Mouse (Mus musculus): ENCODE results near the gene Hydin. TPM values are rescaled to one million over a fixed set of nuclear protein-coding genes. Genes with fewer than 3 reads are reported as not detected.

The Hydin gene
- polyA plus RNA-seq, 1 experiment = 0.70 TPM

GRCm38 (mm10) chr8:110419711-110420110 is 152.9 kb downstream of the Hydin start:
- Histone ChIP-seq H3K4me1 (ENCODE audit: control insufficient read depth, insufficient read depth, low read length) (peaks cover 4% of the 10 kb centered on the region; the same call in 1 of the 2 replicates), H3K27ac (ENCODE audit: insufficient read depth, low read length) (no peak overlapping the region), H3K27me3 (ENCODE audit: control insufficient read depth, insufficient read depth, low read length) (no peaks in the 10 kb centered on the region), H3K4me3 (replicated peaks; ENCODE audit: insufficient read depth, low read depth, low read length) (no peak overlapping the region)
- TF ChIP-seq CTCF (IDR thresholded peaks at IDR 0.05; ENCODE audit: borderline replicate concordance, insufficient read depth, low read depth, low read length) (no peak), POLR2A (IDR thresholded peaks at IDR 0.05; ENCODE audit: borderline replicate concordance, insufficient read depth, low read length) (no peak)
- WGBS = 37% methylated on average over 5 of the region's 5 CpGs
- DNase-seq = peak in 1 of 2 experiments; percentile 39

GRCm38 (mm10) chr8:110420221-110420620 is 153.4 kb downstream of the Hydin start:
- DNase-seq = no peak
- TF ChIP-seq CTCF (IDR thresholded peaks at IDR 0.05; ENCODE audit: borderline replicate concordance, insufficient read depth, low read depth, low read length) (no peak), POLR2A (IDR thresholded peaks at IDR 0.05; ENCODE audit: borderline replicate concordance, insufficient read depth, low read length) (no peak)
- H3K27me3 ChIP-seq (ENCODE audit: control insufficient read depth, insufficient read depth, low read length) = no peaks in the 10 kb centered on the region
- 93% methylated on average over 3 of the region's 3 CpGs for WGBS
- H3K4me1 ChIP-seq (ENCODE audit: control insufficient read depth, insufficient read depth, low read length) = peaks cover 4% of the 10 kb centered on the region; the same call in 1 of the 2 replicates
- no peak overlapping the region for H3K27ac ChIP-seq (ENCODE audit: insufficient read depth, low read length)
- H3K4me3 ChIP-seq (replicated peaks; ENCODE audit: insufficient read depth, low read depth, low read length) = no peak overlapping the region

GRCm38 (mm10) chr8:110424146-110424545 is 157.4 kb downstream of the Hydin start:
- no peak overlapping the region for H3K27ac ChIP-seq (ENCODE audit: insufficient read depth, low read length)
- H3K27me3 ChIP-seq (ENCODE audit: control insufficient read depth, insufficient read depth, low read length) = no peaks in the 10 kb centered on the region
- TF ChIP-seq POLR2A (IDR thresholded peaks at IDR 0.05; ENCODE audit: borderline replicate concordance, insufficient read depth, low read length) = no peak
- no peak for TF ChIP-seq CTCF (IDR thresholded peaks at IDR 0.05; ENCODE audit: borderline replicate concordance, insufficient read depth, low read depth, low read length)
- 52% methylated on average over 8 of the region's 8 CpGs for WGBS
- DNase-seq = no peak
- peaks cover 4% of the 10 kb centered on the region; the same call in 1 of the 2 replicates for H3K4me1 ChIP-seq (ENCODE audit: control insufficient read depth, insufficient read depth, low read length)
- H3K4me3 ChIP-seq (replicated peaks; ENCODE audit: insufficient read depth, low read depth, low read length) = no peak overlapping the region

- H3K4me1 ChIP-seq (ENCODE audit: control insufficient read depth, insufficient read depth, low read length) = no peaks in the 10 kb centered on the region
- H3K27me3 ChIP-seq (ENCODE audit: control insufficient read depth, insufficient read depth, low read length) = no peaks in the 10 kb centered on the region
- H3K27ac ChIP-seq (ENCODE audit: insufficient read depth, low read length) = no peak overlapping the region
- DNase-seq = no peak
- no peak overlapping the region for H3K4me3 ChIP-seq (replicated peaks; ENCODE audit: insufficient read depth, low read depth, low read length)
- TF ChIP-seq POLR2A (IDR thresholded peaks at IDR 0.05; ENCODE audit: borderline replicate concordance, insufficient read depth, low read length) = no peak
- no peak for TF ChIP-seq CTCF (IDR thresholded peaks at IDR 0.05; ENCODE audit: borderline replicate concordance, insufficient read depth, low read depth, low read length)
- WGBS = 88% methylated on average over 3 of the region's 3 CpGs
Measured at GRCm38 (mm10) chr8:110431340-110431739, 164.6 kb downstream of the Hydin start.

GRCm38 (mm10) chr8:110440528-110440927 is 173.8 kb downstream of the Hydin start:
- TF ChIP-seq POLR2A (IDR thresholded peaks at IDR 0.05; ENCODE audit: borderline replicate concordance, insufficient read depth, low read length) (no peak), CTCF (IDR thresholded peaks at IDR 0.05; ENCODE audit: borderline replicate concordance, insufficient read depth, low read depth, low read length) (no peak)
- Histone ChIP-seq H3K4me3 (replicated peaks; ENCODE audit: insufficient read depth, low read depth, low read length) (peak overlapping the region; percentile 31), H3K27me3 (ENCODE audit: control insufficient read depth, insufficient read depth, low read length) (no peaks in the 10 kb centered on the region), H3K27ac (ENCODE audit: insufficient read depth, low read length) (no peak overlapping the region), H3K4me1 (ENCODE audit: control insufficient read depth, insufficient read depth, low read length) (no peaks in the 10 kb centered on the region)
- 32% methylated on average over 4 of the region's 4 CpGs for whole genome bisulfite sequencing
- peak; percentile 39 to 70 for DNase-seq

- H3K27me3 ChIP-seq (ENCODE audit: control insufficient read depth, insufficient read depth, low read length) = no peaks in the 10 kb centered on the region
- TF ChIP-seq CTCF (IDR thresholded peaks at IDR 0.05; ENCODE audit: borderline replicate concordance, insufficient read depth, low read depth, low read length) (no peak), POLR2A (IDR thresholded peaks at IDR 0.05; ENCODE audit: borderline replicate concordance, insufficient read depth, low read length) (no peak)
- H3K27ac ChIP-seq (ENCODE audit: insufficient read depth, low read length) = no peak overlapping the region
- DNase-seq = no peak
- WGBS = 86% methylated on average over 2 of the region's 2 CpGs
- H3K4me1 ChIP-seq (ENCODE audit: control insufficient read depth, insufficient read depth, low read length) = no peaks in the 10 kb centered on the region
- H3K4me3 ChIP-seq (replicated peaks; ENCODE audit: insufficient read depth, low read depth, low read length) = no peak overlapping the region
Measured at GRCm38 (mm10) chr8:110444276-110444675, 177.5 kb downstream of the Hydin start.

GRCm38 (mm10) chr8:110450463-110450862 is 183.7 kb downstream of the Hydin start:
- WGBS = 90% methylated on average over 6 of the region's 6 CpGs
- Histone ChIP-seq H3K27me3 (ENCODE audit: control insufficient read depth, insufficient read depth, low read length) (no peaks in the 10 kb centered on the region), H3K4me3 (replicated peaks; ENCODE audit: insufficient read depth, low read depth, low read length) (no peak overlapping the region), H3K4me1 (ENCODE audit: control insufficient read depth, insufficient read depth, low read length) (no peaks in the 10 kb centered on the region), H3K27ac (ENCODE audit: insufficient read depth, low read length) (no peak overlapping the region)
- DNase-seq = no peak
- TF ChIP-seq POLR2A (IDR thresholded peaks at IDR 0.05; ENCODE audit: borderline replicate concordance, insufficient read depth, low read length) = no peak
- no peak for TF ChIP-seq CTCF (IDR thresholded peaks at IDR 0.05; ENCODE audit: borderline replicate concordance, insufficient read depth, low read depth, low read length)

- TF ChIP-seq POLR2A (IDR thresholded peaks at IDR 0.05; ENCODE audit: borderline replicate concordance, insufficient read depth, low read length) (no peak), CTCF (IDR thresholded peaks at IDR 0.05; ENCODE audit: borderline replicate concordance, insufficient read depth, low read depth, low read length) (no peak)
- Histone ChIP-seq H3K27me3 (ENCODE audit: control insufficient read depth, insufficient read depth, low read length) (no peaks in the 10 kb centered on the region), H3K4me3 (replicated peaks; ENCODE audit: insufficient read depth, low read depth, low read length) (no peak overlapping the region), H3K4me1 (ENCODE audit: control insufficient read depth, insufficient read depth, low read length) (no peaks in the 10 kb centered on the region), H3K27ac (ENCODE audit: insufficient read depth, low read length) (no peak overlapping the region)
- WGBS = 28% methylated on average over 4 of the region's 4 CpGs
- no peak for DNase-seq
Measured at GRCm38 (mm10) chr8:110454466-110454865, 187.7 kb downstream of the Hydin start.
